Mouse (Mus musculus): ENCODE results near the gene Plcb1.

GRCm38 (mm10) chr2:135225604-135226025 is 439.7 kb downstream of the Plcb1 start:
- TF ChIP-seq CTCF (IDR thresholded peaks at IDR 0.05; ENCODE audit: extremely low read depth, insufficient read depth, low read length) (no peak), POLR2A (IDR thresholded peaks at IDR 0.05; ENCODE audit: extremely low read depth, insufficient read depth, low read length) (no peak)
